Mouse (Mus musculus) embryonic facial prominence, embryonic 14.5 days (tissue): ENCODE data around the gene Hmx2. TPM values are rescaled to one million over a fixed set of nuclear protein-coding genes. Genes with fewer than 3 reads are reported as not detected.
A peak's percentile ranks its signal among the peaks of the same experiment; 100 is the strongest.

Experiments
- ATAC-seq: fragments of 200-750 bp; cut with Nextera tagmentation; 2 replicates; pipeline ENCODE4 v1.8.0; 2017; ENCODE audit warnings: low read depth, moderate number of reproducible peaks, moderate TSS enrichment
- DNase-seq: peaks from one replicate; pipeline ENCODE4 v3.0.0-alpha.2; 2015; ENCODE audit warnings: low spot score
- H3K27ac ChIP-seq: fragments of 300-500 bp; sonication (generic); replicated peaks from 2 replicates; pipeline ENCODE4 v1.5.1; 2014; ENCODE audit warnings: low read depth, mild to moderate bottlenecking, low read length, moderate library complexity
- H3K27me3 ChIP-seq: fragments of 300-500 bp; sonication (generic); replicated peaks from 2 replicates; pipeline ENCODE4 v1.6.1; 2014; ENCODE audit warnings: low read length; ENCODE audit not compliant: control insufficient read depth, insufficient read depth
- H3K36me3 ChIP-seq: fragments of 300-500 bp; sonication (generic); 2 replicates; pipeline ENCODE4 v1.6.1; 2014; ENCODE audit warnings: low read length, mixed read lengths; ENCODE audit not compliant: control insufficient read depth, insufficient read depth
- H3K4me1 ChIP-seq: fragments of 300-500 bp; sonication (generic); 2 replicates; pipeline ENCODE4 v1.6.1; 2014; ENCODE audit warnings: antibody characterized with exemption, low read length; ENCODE audit not compliant: control insufficient read depth, insufficient read depth
- H3K4me2 ChIP-seq: fragments of 300-500 bp; sonication (generic); 2 replicates; pipeline ENCODE4 v1.6.1; 2014; ENCODE audit warnings: low read depth, mild to moderate bottlenecking, low read length, moderate library complexity, mixed read lengths
- H3K4me3 ChIP-seq: fragments of 300-500 bp; sonication (generic); 2 replicates; pipeline ENCODE4 v1.5.1; 2014; ENCODE audit warnings: low read depth, mild to moderate bottlenecking, low read length
- H3K9ac ChIP-seq: fragments of 300-500 bp; sonication (generic); 2 replicates; pipeline ENCODE4 v1.6.1; 2014; ENCODE audit warnings: low read depth, mild to moderate bottlenecking, low read length, moderate library complexity, mixed read lengths
- H3K9me3 ChIP-seq: fragments of 300-500 bp; sonication (generic); 2 replicates; pipeline ENCODE4 v1.6.1; 2016; ENCODE audit warnings: low read length; ENCODE audit not compliant: control insufficient read depth
- WGBS: fragments of 180-500 bp; shearing (Covaris S2); extraction: QIAGEN DNeasy Blood & Tissue Kit; methylation state at CpG from one replicate; pipeline ENCODE4 v1.1.7; 2014; 5-methylcytosine and 5-hydroxymethylcytosine counted together
- polyA plus RNA-seq: library from polyadenylated mRNA; unstranded; fragments of >200 nt; fragmentation: Nextera tagmentation; extraction: Ambion mirVana; gene quantifications from 2 replicates; pipeline ENCODE4 v1.2.1, GENCODE M21; 2014

Hmx2 gene
- polyA plus RNA-seq, 1 experiment from 2014 or later, result 0.17 TPM

GRCm38 (mm10) chr7:131544871-131545270 is 3.7 kb upstream of the Hmx2 start:
- no peak for ATAC-seq
- H3K4me1 ChIP-seq, result peaks cover 18% of the 10 kb centered on the region
- no peak overlapping the region for H3K4me2 ChIP-seq
- H3K27me3 ChIP-seq, result peaks cover 100% of the 10 kb centered on the region
- H3K36me3 ChIP-seq, result no peaks in the 10 kb centered on the region
- no peak for DNase-seq
- 3% methylated on average over 5 of the region's 5 CpGs for WGBS
- no peak overlapping the region for H3K9ac ChIP-seq
- H3K9me3 ChIP-seq, result no peaks in the 10 kb centered on the region
- no peak overlapping the region for H3K4me3 ChIP-seq
- H3K27ac ChIP-seq, result no peak overlapping the region

GRCm38 (mm10) chr7:131545701-131546385 is 2.7 kb upstream of the Hmx2 start:
- 2% methylated on average over 13 of the region's 13 CpGs for WGBS
- Histone ChIP-seq H3K9me3 (no peaks in the 10 kb centered on the region), H3K36me3 (no peaks in the 10 kb centered on the region), H3K4me1 (peaks cover 18% of the 10 kb centered on the region), H3K27me3 (peaks cover 100% of the 10 kb centered on the region), H3K4me2 (no peak overlapping the region), H3K4me3 (no peak overlapping the region), H3K9ac (no peak overlapping the region), H3K27ac (no peak overlapping the region)
- ATAC-seq (no peak), DNase-seq (no peak)

GRCm38 (mm10) chr7:131546423-131546822 is 2.1 kb upstream of the Hmx2 start:
- DNase-seq, result no peak
- Histone ChIP-seq H3K27me3 (peaks cover 100% of the 10 kb centered on the region), H3K9me3 (no peaks in the 10 kb centered on the region), H3K4me3 (no peak overlapping the region), H3K27ac (no peak overlapping the region), H3K36me3 (no peaks in the 10 kb centered on the region), H3K4me1 (peaks cover 18% of the 10 kb centered on the region), H3K9ac (no peak overlapping the region), H3K4me2 (no peak overlapping the region)
- 2% methylated on average over 2 of the region's 2 CpGs for WGBS
- no peak for ATAC-seq

- Histone ChIP-seq H3K36me3 (no peaks in the 10 kb centered on the region), H3K27me3 (peaks cover 100% of the 10 kb centered on the region), H3K4me3 (no peak overlapping the region), H3K4me2 (no peak overlapping the region), H3K9ac (no peak overlapping the region), H3K9me3 (no peaks in the 10 kb centered on the region), H3K4me1 (peaks cover 11% of the 10 kb centered on the region), H3K27ac (no peak overlapping the region)
- no peak for ATAC-seq
- DNase-seq, result no peak
- WGBS, result 3% methylated on average over 5 of the region's 5 CpGs
Measured at GRCm38 (mm10) chr7:131547481-131547880, 1.1 kb upstream of the Hmx2 start.

GRCm38 (mm10) chr7:131551471-131551870 is 2.9 kb downstream of the Hmx2 start:
- H3K4me2 ChIP-seq, result no peak overlapping the region
- DNase-seq (no peak), ATAC-seq (no peak)
- H3K36me3 ChIP-seq, result no peaks in the 10 kb centered on the region
- no peak overlapping the region for H3K9ac ChIP-seq
- H3K27me3 ChIP-seq, result peaks cover 100% of the 10 kb centered on the region
- no peaks in the 10 kb centered on the region for H3K9me3 ChIP-seq
- 1% methylated on average over 4 of the region's 4 CpGs for WGBS
- H3K4me3 ChIP-seq, result no peak overlapping the region
- H3K27ac ChIP-seq, result no peak overlapping the region
- H3K4me1 ChIP-seq, result peaks cover 13% of the 10 kb centered on the region

GRCm38 (mm10) chr7:131551931-131552741 is 3.6 kb downstream of the Hmx2 start:
- Histone ChIP-seq H3K9ac (no peak overlapping the region), H3K4me2 (no peak overlapping the region), H3K27ac (no peak overlapping the region), H3K4me3 (no peak overlapping the region), H3K4me1 (peaks cover 13% of the 10 kb centered on the region), H3K36me3 (no peaks in the 10 kb centered on the region), H3K9me3 (no peaks in the 10 kb centered on the region), H3K27me3 (peaks cover 100% of the 10 kb centered on the region)
- ATAC-seq, result no peak
- WGBS, result under 1% methylated on average over 41 of the region's 42 CpGs
- no peak for DNase-seq

GRCm38 (mm10) chr7:131552781-131553180 is 4.2 kb downstream of the Hmx2 start:
- no peak overlapping the region for H3K4me3 ChIP-seq
- peaks cover 13% of the 10 kb centered on the region for H3K4me1 ChIP-seq
- H3K27me3 ChIP-seq, result peaks cover 100% of the 10 kb centered on the region
- no peaks in the 10 kb centered on the region for H3K9me3 ChIP-seq
- ATAC-seq (no peak), DNase-seq (no peak)
- no peak overlapping the region for H3K4me2 ChIP-seq
- H3K36me3 ChIP-seq, result no peaks in the 10 kb centered on the region
- H3K27ac ChIP-seq, result no peak overlapping the region
- no peak overlapping the region for H3K9ac ChIP-seq
- 2% methylated on average over 5 of the region's 5 CpGs for whole genome bisulfite sequencing

- Histone ChIP-seq H3K27ac (no peak overlapping the region), H3K9me3 (no peaks in the 10 kb centered on the region), H3K9ac (no peak overlapping the region), H3K36me3 (no peaks in the 10 kb centered on the region), H3K4me2 (peak overlapping the region; percentile 55), H3K27me3 (peaks cover 100% of the 10 kb centered on the region), H3K4me1 (peaks cover 13% of the 10 kb centered on the region), H3K4me3 (peak overlapping the region; percentile 34)
- DNase-seq (peak; percentile 33), ATAC-seq (peak; percentile 70)
- WGBS, result under 1% methylated on average over 35 of the region's 39 CpGs
Measured at GRCm38 (mm10) chr7:131553771-131554175, 5.2 kb downstream of the Hmx2 start.
